Mouse (Mus musculus): ENCODE data around the gene Gstm7.
"Not testable (repeated sequence)": the region's sequence is repeated elsewhere in the genome, so short reads cannot be mapped to it uniquely, and the experiment has no call there.

Gstm7 gene

DNA sequence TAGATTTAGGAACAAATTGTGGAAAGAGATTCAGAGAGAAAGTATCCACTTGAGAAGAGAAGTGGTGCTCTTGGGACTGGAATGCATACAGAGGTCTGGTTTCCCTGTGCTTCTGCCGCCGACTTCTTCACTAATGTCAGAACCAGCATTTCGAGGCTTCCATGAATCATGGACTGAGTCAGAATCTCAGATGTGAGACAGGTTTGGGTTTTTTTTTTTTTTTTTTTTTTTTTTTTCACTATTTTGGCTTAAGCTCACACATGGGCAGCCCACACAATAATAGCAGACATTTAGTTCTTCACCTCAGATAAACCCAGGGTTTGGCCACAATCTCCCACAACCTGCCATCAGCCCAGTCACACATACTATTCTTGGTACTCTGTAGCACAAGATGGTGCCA is 3.7 kb upstream of the Gstm7 start:
- in situ Hi-C loops (cut with MboI), result no loop called here

- in situ Hi-C loops (cut with MboI), result no loop called here
Measured at GRCm38 (mm10) chr3:107932128-107932527, 511 bp upstream of the Gstm7 start.

GRCm38 (mm10) chr3:107931134-107931533 is 483 bp downstream of the Gstm7 start:
- in situ Hi-C loops (cut with MboI), result no loop called here

DNA sequence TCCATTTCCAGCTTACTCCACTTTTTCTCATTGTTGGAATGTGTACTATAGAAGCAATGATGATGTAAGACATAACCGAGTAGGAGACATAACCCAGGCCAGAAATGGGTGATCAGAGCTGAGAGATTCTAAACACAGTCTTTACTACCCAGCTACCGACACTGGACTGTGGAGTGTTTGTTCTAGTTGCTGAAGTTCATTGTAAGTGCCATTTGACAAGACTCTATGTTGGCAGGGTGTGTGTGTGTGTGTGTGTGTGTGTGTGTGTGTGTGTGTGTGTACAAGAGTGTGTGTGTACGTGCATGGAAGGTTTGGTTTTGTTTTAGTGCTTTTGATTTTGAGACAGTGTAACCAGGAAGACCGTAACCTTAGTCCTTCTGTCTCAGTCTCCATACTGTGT is 1.9 kb downstream of the Gstm7 start:
- in situ Hi-C loops (cut with MboI), result no loop called here

GRCm38 (mm10) chr3:107929243-107929642 is 2.4 kb downstream of the Gstm7 start:
- in situ Hi-C loops (cut with MboI), result no loop called here

DNA sequence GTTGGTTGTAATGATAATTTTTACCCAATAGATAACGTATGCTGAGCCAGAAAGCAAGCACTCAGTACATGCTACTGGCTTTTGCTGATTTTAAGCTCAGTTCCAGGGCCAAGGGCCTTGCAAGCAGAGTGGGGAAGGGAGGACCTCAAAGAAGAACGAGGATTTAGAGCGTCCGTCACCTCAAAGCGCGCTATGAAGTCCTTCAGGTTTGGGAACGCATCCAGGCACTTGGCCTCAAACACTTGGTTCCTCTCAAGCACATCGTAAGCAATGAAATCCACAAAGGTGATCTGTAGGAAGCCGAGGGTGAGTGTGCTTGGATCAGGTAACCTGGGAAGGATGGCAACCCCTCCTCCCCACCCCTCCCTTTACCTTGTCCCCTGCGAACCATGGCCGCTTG is 2.9 kb downstream of the Gstm7 start:
- in situ Hi-C loops (cut with MboI), result no loop called here

GRCm38 (mm10) chr3:107927841-107928240 is 3.8 kb downstream of the Gstm7 start:
- in situ Hi-C loops (cut with MboI), result no loop called here

DNA sequence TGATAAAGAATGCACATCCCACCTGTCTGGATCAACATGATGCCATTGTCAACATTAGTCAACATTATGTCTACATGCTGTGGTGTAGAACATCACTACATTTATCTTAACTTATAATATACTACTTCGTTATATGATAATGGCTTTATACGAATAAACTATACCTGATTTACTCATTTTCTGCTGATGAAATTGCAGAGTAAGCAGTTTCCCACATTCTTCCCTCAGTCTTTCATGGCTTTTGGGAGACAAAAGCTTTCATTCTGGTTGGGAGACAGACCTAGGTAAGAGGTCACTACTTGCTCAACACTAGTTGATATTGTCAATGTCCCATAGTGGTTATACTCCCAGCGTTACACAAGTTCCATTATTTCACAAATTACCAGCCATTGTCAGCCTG is 6.3 kb downstream of the Gstm7 start:
- in situ Hi-C loops (cut with MboI), result no loop called here

GRCm38 (mm10) chr3:107920348-107920747 is 11.3 kb downstream of the Gstm7 start:
- in situ Hi-C loops (cut with MboI), result no loop called here

DNA sequence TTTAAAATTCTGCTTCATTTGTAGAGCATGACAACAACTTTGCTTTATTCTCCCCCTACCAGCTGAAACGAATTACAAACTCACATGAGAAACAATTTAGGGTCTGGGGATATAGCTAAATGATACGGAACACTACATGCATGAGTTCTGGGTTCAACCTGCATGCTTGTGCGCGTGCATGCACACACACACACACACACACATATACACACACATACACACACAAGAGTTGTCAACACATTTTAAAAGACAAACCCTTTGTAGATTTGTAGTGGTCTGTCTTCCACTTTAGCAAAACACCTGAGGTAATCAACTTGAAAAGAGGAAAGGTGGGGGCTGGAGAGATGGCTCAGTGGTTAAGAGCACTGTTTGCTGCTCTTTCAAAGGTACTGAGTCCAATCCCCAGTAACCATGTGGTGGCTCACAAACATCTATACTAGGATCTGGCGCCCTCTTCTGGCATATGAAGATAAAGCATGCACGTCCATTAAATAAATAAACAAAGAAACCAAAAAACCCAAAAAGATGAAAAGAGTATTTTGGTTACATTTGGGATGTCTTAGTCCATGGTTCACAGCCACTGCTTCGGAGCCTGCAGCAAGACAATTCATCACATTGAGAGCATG is 13.7 kb downstream of the Gstm7 start:
- in situ Hi-C loops (cut with MboI), result no loop called here

- in situ Hi-C loops (cut with MboI), result no loop called here
Measured at GRCm38 (mm10) chr3:107917097-107917496, 14.5 kb downstream of the Gstm7 start.

DNA sequence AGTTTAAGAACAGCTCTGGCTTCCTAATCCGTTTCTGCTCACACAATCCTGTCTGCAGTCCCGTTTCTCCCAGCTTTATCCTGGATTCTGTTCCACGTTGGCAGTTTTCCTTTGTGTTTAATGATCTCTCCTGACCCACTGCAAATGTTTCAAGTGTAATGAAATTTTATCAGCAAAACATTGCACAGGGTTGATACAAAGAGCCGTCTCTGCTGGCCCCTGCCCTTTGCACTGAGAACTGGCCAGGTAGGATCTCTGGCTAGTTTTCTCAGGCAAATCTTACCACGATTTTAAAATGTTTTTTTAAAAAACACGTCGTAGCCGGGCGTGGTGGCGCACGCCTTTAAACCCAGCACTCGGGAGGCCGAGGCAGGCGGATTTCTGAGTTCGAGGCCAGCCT is 14.9 kb downstream of the Gstm7 start:
- in situ Hi-C loops (cut with MboI), result no loop called here

- in situ Hi-C loops (cut with MboI), result no loop called here
Measured at GRCm38 (mm10) chr3:107905942-107906341, 25.7 kb downstream of the Gstm7 start.

DNA sequence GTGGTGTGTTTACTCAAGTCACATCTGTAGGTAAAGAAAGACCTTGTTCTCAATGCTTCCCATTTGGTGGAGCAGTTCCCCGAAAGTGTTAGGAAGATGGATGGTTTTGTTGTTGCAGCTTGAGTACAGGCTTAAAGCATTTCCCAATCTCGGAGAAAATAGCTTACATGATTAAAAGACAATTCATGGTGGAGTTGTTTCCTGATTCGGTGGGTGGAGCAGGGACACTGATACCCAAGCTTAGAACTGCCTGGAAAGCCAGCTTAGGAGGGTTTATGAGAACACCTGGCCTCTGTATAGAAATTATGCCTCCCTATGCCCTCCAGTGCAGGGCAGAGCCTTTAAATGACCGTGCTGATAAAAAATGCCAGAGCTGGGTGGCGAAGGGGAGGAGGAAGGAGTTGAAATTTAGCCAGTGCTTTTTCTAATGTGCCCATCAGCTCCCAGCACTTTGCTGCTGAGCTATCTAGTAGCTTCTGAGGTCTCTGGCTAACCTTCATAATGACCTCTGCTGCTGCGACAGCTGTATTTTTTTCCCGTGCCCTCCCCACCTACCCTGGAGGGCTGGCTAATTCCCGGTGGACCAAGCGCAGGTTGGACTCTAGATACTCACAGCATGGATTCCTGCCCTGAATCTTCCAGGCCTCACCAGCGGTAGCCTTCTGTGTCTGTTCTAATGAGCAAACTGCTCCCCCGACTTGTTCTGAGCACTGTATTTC is 30.5 kb downstream of the Gstm7 start:
- in situ Hi-C loops (cut with MboI), result no loop called here

- in situ Hi-C loops (cut with MboI), result no loop called here
Measured at GRCm38 (mm10) chr3:107898691-107899090, 32.9 kb downstream of the Gstm7 start.

DNA sequence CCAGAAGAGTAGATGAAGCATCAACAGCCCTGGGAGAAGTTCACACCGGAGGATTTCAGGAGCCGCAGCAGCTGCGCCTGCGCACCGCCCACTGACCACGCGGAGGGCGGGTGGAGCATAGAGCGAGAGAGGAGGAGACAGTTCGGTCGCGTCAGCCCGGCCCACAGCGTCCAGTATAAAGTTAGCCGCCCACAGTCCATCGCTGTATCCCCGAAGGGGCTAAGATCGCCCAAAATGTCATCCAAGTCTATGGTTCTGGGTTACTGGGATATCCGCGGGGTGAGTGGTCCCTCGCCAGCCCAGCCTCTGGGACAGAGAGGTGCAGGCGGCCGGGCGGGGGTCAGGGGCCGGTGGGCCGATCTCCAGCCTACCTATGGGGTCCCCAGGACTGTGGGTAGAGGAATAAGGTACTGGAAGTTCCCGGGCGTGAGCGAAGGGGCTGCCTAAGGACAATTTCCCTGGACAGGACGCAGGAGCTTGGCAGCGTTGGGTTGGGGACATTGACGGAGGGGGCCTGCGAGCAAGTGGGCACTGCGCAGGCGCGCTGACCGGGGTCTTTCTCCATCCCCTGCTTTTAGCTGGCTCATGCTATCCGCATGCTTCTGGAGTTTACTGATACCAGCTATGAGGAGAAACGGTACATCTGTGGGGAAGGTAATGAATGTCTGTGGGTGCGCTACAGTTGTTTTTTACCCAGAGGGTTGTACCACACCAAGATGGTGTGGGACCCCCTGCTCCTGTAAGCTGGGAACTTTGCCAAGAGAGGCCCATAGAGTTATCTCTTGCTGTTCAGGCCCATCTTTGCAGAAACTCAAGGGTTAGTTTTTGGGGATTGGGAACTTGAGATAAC is 35.7 kb downstream of the Gstm7 start, which contains the start of gene Gstm5:
Gstm5 (plus strand) TSS at position 102 of the 850 bp plus-strand sequence.
- in situ Hi-C loops (cut with MboI), result no loop called here

DNA sequence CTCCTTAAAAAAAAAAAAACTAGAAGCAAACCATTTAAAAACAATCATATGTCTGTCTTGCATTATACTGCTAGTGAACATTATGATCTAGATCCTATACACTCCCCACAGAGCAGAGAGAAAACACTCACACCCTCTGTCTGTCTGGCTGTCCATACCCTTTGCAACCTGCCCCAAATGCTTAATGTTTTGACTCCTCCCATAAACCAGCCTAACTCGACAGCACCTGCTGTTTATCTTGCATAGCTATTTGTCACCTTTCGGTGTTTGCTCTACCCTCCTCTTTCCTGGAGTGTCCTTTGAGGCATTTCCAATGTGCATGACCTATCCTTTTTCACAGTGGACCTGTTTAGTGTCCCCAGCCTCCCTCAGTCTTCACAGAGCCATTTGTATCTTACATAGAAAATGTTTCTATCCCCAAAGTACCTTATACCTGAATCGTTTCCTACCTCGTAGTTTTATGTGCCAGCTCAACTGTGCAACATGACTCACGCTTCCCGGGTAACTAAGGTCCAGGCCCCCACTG is 36.4 kb downstream of the Gstm7 start:
- in situ Hi-C loops (cut with MboI), result no loop called here

DNA sequence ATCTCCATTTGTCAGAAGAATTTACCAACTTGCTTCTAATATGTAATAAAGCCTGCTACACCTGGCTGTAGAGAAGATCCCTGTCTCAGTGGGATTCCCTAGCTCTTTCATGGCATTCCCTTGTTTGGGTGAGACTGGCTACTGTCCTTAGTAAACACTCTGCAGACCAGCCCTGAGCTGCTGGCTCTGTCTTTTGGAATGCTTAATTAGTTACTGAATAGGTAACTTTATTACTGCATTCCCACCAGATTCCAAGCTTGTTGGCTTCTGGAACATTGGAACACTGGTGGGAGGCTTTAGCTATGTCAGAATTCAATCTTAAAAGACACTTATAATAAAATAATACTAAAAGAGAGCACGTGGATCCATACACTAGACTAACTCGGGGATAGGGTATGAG is 42.4 kb downstream of the Gstm7 start:
- in situ Hi-C loops (cut with MboI), result not testable (repeated sequence)

GRCm38 (mm10) chr3:107887674-107888495 is 43.7 kb downstream of the Gstm7 start:
- in situ Hi-C loops (cut with MboI), result no loop called here

DNA sequence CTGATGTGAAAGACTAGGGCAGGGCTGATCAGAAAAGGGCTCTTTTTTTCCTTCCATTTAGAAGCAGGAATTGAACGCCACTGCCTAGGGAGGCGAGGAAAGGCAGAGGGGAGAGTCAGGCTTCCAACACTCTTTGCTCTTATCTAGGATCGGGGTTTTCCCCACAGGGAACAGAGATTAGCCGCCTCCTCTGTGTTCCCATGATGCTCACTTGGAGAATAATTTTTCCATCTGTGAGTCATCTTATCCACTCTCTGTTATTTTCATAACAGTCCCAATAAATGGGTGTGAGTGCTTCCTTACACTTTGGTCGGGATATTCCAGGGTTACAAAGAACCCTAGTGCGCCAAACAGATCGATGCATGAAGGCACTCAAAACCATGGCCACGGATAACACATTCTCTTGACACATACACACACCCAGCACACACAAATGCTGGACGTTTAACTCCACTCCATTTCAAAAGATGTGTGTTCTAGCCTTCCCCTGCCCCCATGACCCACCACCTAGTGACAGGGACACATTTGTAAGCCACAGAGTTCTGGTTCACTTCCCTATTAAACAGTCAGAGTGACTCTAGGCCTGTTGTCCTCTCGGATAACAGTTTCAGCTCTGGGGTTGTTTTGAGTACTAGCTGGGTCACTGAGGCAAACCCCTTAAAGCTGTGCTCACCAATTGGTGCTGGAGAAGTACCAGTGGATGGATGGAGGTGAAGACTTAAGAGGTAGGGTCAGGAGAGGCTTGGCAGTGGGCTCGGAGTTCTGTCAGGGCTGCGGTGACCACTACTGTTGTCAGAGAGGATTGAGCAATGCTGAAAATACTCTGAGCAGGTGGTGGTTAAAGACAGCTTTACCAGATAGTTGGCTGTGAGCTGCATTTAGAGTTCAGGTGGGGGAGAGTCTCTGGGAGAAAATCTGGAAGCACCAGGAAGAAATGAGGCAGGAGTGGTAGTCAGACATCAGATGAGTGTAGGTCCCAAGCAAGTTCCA is 53.6 kb downstream of the Gstm7 start:
- in situ Hi-C loops (cut with MboI), result no loop called here

All from mature B cell (primary cell).